Mouse (Mus musculus): ENCODE measurements at regions not wholly inside any gene's neighbourhood (a gene's known extent, or its start where the extent isn't known, plus 50 kb on each side); places are given as distances from the start of the nearest gene placed in this dataset.
"Not testable (repeated sequence)": the region's sequence is repeated elsewhere in the genome, so short reads cannot be mapped to it uniquely, and the experiment has no call there.

GRCm38 (mm10) chr7:73608070-73608803, 66.6 kb upstream of the Chd2 start:
- Histone ChIP-seq H3K27me3 (no peaks in the 10 kb centered on the region), H3K9ac (no peak overlapping the region), H3K4me2 (replicated peaks) (peak overlapping the region; percentile 50), H3K4me3 (replicated peaks) (peak overlapping the region; percentile 40; the same call in 1 of the 2 replicates), H3K27ac (replicated peaks) (peak overlapping the region; percentile 93), H3K9me3 (replicated peaks) (no peaks in the 10 kb centered on the region), H3K4me1 (peaks cover 15% of the 10 kb centered on the region; the same call in 1 of the 2 replicates), H3K36me3 (no peaks in the 10 kb centered on the region)
- no peak for ATAC-seq (ENCODE audit: insufficient number of reproducible peaks, low FRiP score, low TSS enrichment, low read depth)
- WGBS, result 27% methylated on average over 8 of the region's 8 CpGs

GRCm38 (mm10) chr7:73607450-73608005, 65.9 kb upstream of the Chd2 start:
- H3K36me3 ChIP-seq, result no peaks in the 10 kb centered on the region
- peaks cover 8% of the 10 kb centered on the region; the same call in 1 of the 2 replicates for H3K4me1 ChIP-seq
- ATAC-seq (ENCODE audit: insufficient number of reproducible peaks, low FRiP score, low TSS enrichment, low read depth), result no peak

GRCm38 (mm10) chr7:73606677-73607449, 65.2 kb upstream of the Chd2 start:
- Histone ChIP-seq H3K4me1 (peaks cover 5% of the 10 kb centered on the region; the same call in 1 of the 2 replicates), H3K4me3 (replicated peaks) (peak overlapping the region; percentile 40), H3K9ac (peak overlapping the region; percentile 39; the same call in 1 of the 2 replicates), H3K36me3 (no peaks in the 10 kb centered on the region), H3K27me3 (no peaks in the 10 kb centered on the region), H3K27ac (replicated peaks) (peak overlapping the region; percentile 93), H3K4me2 (replicated peaks) (peak overlapping the region; percentile 50), H3K9me3 (replicated peaks) (no peaks in the 10 kb centered on the region)
- peak; percentile 97 for ATAC-seq (ENCODE audit: insufficient number of reproducible peaks, low FRiP score, low TSS enrichment, low read depth)
- 2% methylated on average over 30 of the region's 30 CpGs for WGBS

More at GRCm38 (mm10) chr7:73607450-73608005, 65.9 kb upstream of the Chd2 start:
- H3K27ac ChIP-seq (replicated peaks), result peak overlapping the region; percentile 93
- H3K9ac ChIP-seq, result peak overlapping the region; percentile 39; the same call in 1 of the 2 replicates
- WGBS, result 3% methylated on average over 11 of the region's 11 CpGs
- H3K4me3 ChIP-seq (replicated peaks), result peak overlapping the region; percentile 40
- H3K27me3 ChIP-seq, result no peaks in the 10 kb centered on the region
- H3K4me2 ChIP-seq (replicated peaks), result peak overlapping the region; percentile 50
- no peaks in the 10 kb centered on the region for H3K9me3 ChIP-seq (replicated peaks)

GRCm38 (mm10) chr7:73604597-73604996, 63.0 kb upstream of the Chd2 start:
- WGBS, result 48% methylated on average over 2 of the region's 2 CpGs
- Histone ChIP-seq H3K27me3 (no peaks in the 10 kb centered on the region), H3K4me2 (replicated peaks) (no peak overlapping the region), H3K36me3 (no peaks in the 10 kb centered on the region), H3K9me3 (replicated peaks) (no peaks in the 10 kb centered on the region), H3K4me1 (peaks cover 5% of the 10 kb centered on the region; the same call in 1 of the 2 replicates), H3K9ac (no peak overlapping the region), H3K27ac (replicated peaks) (no peak overlapping the region), H3K4me3 (replicated peaks) (no peak overlapping the region)
- no peak for ATAC-seq (ENCODE audit: insufficient number of reproducible peaks, low FRiP score, low TSS enrichment, low read depth)

- no peak for ATAC-seq (ENCODE audit: insufficient number of reproducible peaks, low FRiP score, low TSS enrichment, low read depth)
- 58% methylated on average over 4 of the region's 4 CpGs for WGBS
- no peaks in the 10 kb centered on the region for H3K36me3 ChIP-seq
- H3K27me3 ChIP-seq, result no peaks in the 10 kb centered on the region
- H3K4me3 ChIP-seq (replicated peaks), result no peak overlapping the region
- H3K9me3 ChIP-seq (replicated peaks), result no peaks in the 10 kb centered on the region
- no peak overlapping the region for H3K27ac ChIP-seq (replicated peaks)
- no peak overlapping the region for H3K4me2 ChIP-seq (replicated peaks)
- no peak overlapping the region for H3K9ac ChIP-seq
- peaks cover 6% of the 10 kb centered on the region for H3K4me1 ChIP-seq
Observed at GRCm38 (mm10) chr7:73602815-73603551, 61.4 kb upstream of the Chd2 start.

- no peak overlapping the region for H3K4me2 ChIP-seq (replicated peaks)
- no peaks in the 10 kb centered on the region for H3K27me3 ChIP-seq
- no peak for ATAC-seq (ENCODE audit: insufficient number of reproducible peaks, low FRiP score, low TSS enrichment, low read depth)
- H3K4me3 ChIP-seq (replicated peaks), result no peak overlapping the region
- H3K9me3 ChIP-seq (replicated peaks), result no peaks in the 10 kb centered on the region
- H3K9ac ChIP-seq, result no peak overlapping the region
- no peak overlapping the region for H3K27ac ChIP-seq (replicated peaks)
- no peaks in the 10 kb centered on the region for H3K36me3 ChIP-seq
- 59% methylated on average over 2 of the region's 2 CpGs for WGBS
- peaks cover 18% of the 10 kb centered on the region for H3K4me1 ChIP-seq
Observed at GRCm38 (mm10) chr7:73601336-73601735, 59.7 kb upstream of the Chd2 start.

- H3K9me3 ChIP-seq (replicated peaks), result no peaks in the 10 kb centered on the region
- H3K4me2 ChIP-seq (replicated peaks), result no peak overlapping the region
- H3K27me3 ChIP-seq, result no peaks in the 10 kb centered on the region
- ATAC-seq (ENCODE audit: insufficient number of reproducible peaks, low FRiP score, low TSS enrichment, low read depth), result no peak
- H3K27ac ChIP-seq (replicated peaks), result no peak overlapping the region
- no peak overlapping the region for H3K4me3 ChIP-seq (replicated peaks)
- WGBS, result 78% methylated on average over 1 of the region's 1 CpGs
- peaks cover 23% of the 10 kb centered on the region for H3K4me1 ChIP-seq
- no peak overlapping the region for H3K9ac ChIP-seq
- H3K36me3 ChIP-seq, result no peaks in the 10 kb centered on the region
Observed at GRCm38 (mm10) chr7:73600776-73601175, 59.1 kb upstream of the Chd2 start.

- H3K4me2 ChIP-seq (replicated peaks); H3K4me3 ChIP-seq (replicated peaks); H3K27ac ChIP-seq (replicated peaks); H3K27me3 ChIP-seq; ATAC-seq (ENCODE audit: insufficient number of reproducible peaks, low FRiP score, low TSS enrichment, low read depth); H3K9ac ChIP-seq; H3K36me3 ChIP-seq; H3K9me3 ChIP-seq (replicated peaks): not testable (repeated sequence)
- peaks cover 31% of the 10 kb centered on the region for H3K4me1 ChIP-seq
- 69% methylated on average over 3 of the region's 3 CpGs for WGBS
Observed at GRCm38 (mm10) chr7:73600003-73600385, 58.4 kb upstream of the Chd2 start.

- Histone ChIP-seq H3K4me2 (replicated peaks) (no peak overlapping the region), H3K9ac (no peak overlapping the region), H3K4me3 (replicated peaks) (no peak overlapping the region), H3K4me1 (peaks cover 31% of the 10 kb centered on the region), H3K27ac (replicated peaks) (no peak overlapping the region), H3K9me3 (replicated peaks) (no peaks in the 10 kb centered on the region), H3K27me3 (no peaks in the 10 kb centered on the region), H3K36me3 (no peaks in the 10 kb centered on the region)
- no peak for ATAC-seq (ENCODE audit: insufficient number of reproducible peaks, low FRiP score, low TSS enrichment, low read depth)
- WGBS, result 93% methylated on average over 9 of the region's 9 CpGs
Observed at GRCm38 (mm10) chr7:73599354-73600002, 57.8 kb upstream of the Chd2 start.

- H3K4me1 ChIP-seq, result peaks cover 38% of the 10 kb centered on the region
- 72% methylated on average over 5 of the region's 5 CpGs for WGBS
- H3K9ac ChIP-seq, result no peak overlapping the region
- H3K4me2 ChIP-seq (replicated peaks), result no peak overlapping the region; the same call in 1 of the 2 replicates
- H3K27ac ChIP-seq (replicated peaks), result peak overlapping the region; percentile 95; the same call in 1 of the 2 replicates
- no peaks in the 10 kb centered on the region for H3K9me3 ChIP-seq (replicated peaks)
- no peaks in the 10 kb centered on the region for H3K36me3 ChIP-seq
- H3K4me3 ChIP-seq (replicated peaks), result no peak overlapping the region
- no peak for ATAC-seq (ENCODE audit: insufficient number of reproducible peaks, low FRiP score, low TSS enrichment, low read depth)
- no peaks in the 10 kb centered on the region for H3K27me3 ChIP-seq
Observed at GRCm38 (mm10) chr7:73597968-73598367, 56.3 kb upstream of the Chd2 start.

Measured in embryonic facial prominence, embryonic 15.5 days (tissue).